Mouse (Mus musculus): Measurements from ENCODE around the gene Mxi1.

- TF ChIP-seq CTCF (conservative IDR thresholded peaks at IDR 0.05; ENCODE audit: low read length) (no peak), POU5F1 (IDR thresholded peaks at IDR 0.05; ENCODE audit: borderline replicate concordance, low read length) (no peak), NANOG (IDR thresholded peaks at IDR 0.05; ENCODE audit: borderline replicate concordance, low read length) (no peak)
Observed at GRCm38 (mm10) chr19:53354271-53355000, 44.1 kb downstream of the Mxi1 start.
